Mouse (Mus musculus): ENCODE measurements around the gene Gm20792. TPM values are rescaled to one million over a fixed set of nuclear protein-coding genes. Genes with fewer than 3 reads are reported as not detected.

The Gm20792 gene
- polyA plus RNA-seq (2017; shearing (Covaris generic)) = not detected

DNA sequence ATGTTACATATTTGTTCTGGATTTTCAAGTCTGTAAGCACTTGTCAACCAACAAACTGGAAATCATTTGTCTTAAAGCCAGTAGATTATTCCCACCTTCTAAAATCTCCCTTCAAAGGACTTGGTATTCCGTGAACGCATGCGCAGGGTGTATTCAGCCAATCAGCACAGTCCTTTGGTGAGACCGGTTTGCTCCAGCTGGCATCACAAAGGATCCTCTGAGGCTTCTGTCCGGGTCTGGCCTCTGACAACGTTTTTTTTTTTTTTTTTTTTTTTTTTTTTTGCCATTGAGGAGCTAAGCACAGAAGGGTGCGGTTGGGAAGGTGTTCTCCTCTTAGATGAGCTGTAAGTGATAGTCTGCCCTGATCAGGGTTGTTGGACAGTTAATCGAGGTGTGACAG lies at the start of gene Gm20792:
TSS of gene Gm20792 (plus strand) at position 301 of the 400 bp plus-strand sequence.

